Mouse (Mus musculus) cerebellum, postnatal 14 days (tissue): ENCODE measurements around the gene Taar4.

Experiments
- DNase-seq, 2 experiments: peaks; one replicate each; pipeline ENCODE4 v3.0.0; 2021; ENCODE audit warnings: mixed read lengths in 2 of 2

Gene Taar4

DNA sequence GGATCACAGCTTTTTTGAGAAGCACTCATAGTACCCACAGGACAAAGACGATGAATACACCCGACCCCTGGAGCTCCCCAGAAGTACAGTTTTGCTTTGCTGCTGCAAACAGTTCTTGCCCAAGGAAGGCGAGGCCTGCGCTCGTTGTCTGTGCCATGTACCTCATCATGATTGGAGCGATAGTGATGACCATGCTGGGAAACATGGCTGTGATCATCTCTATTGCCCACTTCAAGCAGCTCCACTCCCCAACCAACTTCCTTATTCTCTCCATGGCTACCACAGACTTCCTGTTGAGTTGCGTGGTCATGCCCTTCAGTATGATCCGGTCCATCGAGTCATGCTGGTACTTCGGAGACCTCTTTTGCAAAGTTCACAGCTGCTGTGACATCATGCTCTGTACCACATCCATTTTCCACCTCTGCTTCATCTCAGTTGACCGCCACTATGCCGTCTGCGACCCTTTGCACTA lies at the start of gene Taar4:
Taar4 (plus strand) TSS at position 51 of the 472 bp plus-strand sequence.
- DNase-seq: no peak

DNA sequence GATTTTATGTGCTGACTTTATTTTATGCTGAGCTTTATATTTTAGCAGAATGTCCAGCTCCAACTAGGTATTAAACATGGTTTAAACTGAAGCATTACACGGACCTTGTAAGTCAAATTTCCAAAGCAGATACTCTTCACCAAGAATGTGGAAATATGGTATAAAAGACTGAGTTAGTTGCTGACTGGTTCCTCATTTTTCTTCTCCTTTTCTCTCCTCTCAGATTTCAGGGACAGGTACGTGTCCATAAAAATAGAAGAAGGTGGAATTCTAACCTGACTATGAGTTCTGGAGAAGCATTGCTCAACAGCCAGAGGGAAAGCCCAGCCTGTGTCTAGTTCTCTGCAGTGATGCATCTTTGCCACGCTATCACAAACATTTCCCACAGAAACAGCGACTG lies 40.2 kb upstream of the Taar4 start, which contains the start of gene Taar1:
Taar1 (plus strand) TSS at position 301 of the 400 bp plus-strand sequence.
- DNase-seq: no peak

DNA sequence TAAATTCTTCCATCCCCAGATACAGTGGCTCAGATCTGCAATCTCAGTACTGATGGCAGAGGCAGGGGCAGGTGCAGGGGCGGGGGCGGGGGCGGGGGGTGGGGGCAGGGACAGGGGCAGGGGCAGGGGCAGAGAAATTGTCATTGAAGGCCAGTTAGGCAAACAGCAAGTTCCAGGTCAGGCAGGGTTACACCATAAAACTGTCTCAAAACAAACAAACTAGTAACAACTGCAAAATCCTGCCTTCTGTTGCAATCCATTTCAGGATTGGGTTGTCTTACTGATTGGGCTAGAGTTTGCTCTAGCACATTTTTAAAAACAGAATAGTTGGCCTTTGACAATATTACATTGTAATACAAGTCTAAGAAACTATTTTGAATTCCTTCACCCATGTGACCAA lies 37.8 kb upstream of the Taar4 start:
- DNase-seq: no peak

DNA sequence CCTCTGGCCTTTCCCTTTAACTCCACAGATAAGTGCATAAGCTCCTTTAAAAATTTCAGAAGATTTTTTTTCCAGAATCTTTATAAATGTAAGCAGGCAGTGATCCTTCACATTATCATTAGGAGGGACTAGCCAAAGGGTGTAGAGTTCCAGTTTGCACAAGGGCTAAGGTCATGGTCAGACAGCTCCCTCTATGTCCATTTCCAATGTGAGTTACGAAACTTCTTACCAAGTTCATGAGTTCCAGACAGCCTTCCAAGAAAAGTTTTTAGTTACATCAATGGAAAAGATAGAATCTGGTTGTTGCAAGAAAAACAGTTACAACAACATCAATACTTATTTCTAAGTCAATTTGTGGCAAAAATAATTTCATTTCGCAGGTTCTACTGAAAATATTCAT lies 36.4 kb upstream of the Taar4 start:
- DNase-seq: no peak

DNA sequence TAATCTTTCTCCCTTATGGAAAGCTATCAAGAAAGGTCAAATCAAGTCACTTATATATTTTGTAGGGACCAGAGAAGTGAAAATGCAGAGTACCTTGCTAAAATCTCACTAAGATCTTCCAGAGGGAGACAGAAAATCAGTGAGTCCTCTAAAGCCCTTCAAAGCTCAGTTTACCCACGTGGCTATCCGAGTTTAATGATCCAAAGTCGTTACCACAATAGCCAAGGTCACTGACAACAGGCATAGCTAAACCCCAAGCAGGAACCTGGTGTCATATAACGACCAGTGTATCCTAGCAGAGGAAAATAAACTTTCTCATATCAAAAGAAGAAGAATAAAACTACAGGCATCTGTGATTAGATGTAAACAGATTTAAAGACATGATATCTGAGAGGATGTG lies 22.7 kb upstream of the Taar4 start:
- DNase-seq: no peak

DNA sequence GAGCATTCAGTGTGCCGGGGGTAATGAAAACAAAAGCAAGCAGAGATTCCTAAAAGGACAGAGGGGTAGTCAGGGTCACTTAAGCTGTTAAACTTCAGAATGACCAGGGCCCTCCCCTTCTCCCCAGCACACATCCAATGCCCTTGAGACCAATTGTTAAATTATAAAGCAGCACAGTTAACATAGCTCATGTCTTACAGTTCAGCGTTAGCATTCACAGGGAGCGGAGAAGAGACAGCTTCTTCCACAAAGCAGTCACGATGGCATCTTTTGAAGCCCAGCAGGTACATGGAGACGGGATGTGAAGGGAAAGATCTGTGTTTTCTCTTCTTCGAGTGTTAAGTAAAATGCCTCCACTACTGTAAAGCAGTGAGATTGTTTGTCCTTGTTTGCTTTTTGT lies 22.0 kb upstream of the Taar4 start, which contains the start of gene Taar2:
Taar2 (plus strand) TSS at position 261 of the 400 bp plus-strand sequence.
- DNase-seq: no peak

DNA sequence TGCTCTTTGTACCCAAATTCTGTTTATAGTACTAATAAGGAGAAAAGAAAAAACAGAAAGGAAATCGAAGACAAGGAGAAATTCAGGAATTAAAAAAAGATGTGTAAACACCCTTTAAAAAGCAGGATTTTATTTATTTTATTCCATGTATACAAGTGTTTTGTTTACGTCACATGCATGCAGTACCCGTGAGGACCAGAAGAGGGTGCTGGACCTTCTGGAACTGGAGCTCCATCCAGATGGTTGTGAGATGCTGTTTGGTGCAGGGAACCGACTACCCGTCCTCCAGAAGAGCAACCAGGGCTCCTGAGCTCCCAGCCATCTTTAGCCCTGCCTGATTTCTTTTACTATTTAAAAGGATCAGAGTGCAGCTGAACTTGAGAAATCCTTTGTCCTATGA lies 17.8 kb upstream of the Taar4 start:
- DNase-seq: peak in 1 of 2 experiments; percentile 26

DNA sequence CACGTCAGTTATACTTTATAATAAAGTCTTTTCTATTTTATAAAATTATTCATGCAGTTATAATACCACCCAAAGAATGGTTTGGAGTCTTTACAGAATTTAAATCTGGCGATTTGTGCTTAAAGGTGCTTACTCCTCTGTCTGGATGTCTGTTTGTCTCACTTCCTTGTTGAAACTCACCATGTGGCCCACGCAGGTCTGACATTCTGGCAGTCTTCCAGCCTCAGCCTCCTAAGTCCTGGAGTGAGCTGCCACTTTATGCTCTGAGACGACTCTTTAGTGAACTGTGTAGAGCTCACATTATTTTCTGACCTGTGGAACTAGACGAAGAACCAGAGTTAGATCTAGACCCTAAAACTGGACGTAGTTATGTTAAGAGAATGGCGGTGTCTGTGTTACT lies 12.3 kb upstream of the Taar4 start:
- DNase-seq: peak; percentile 40 to 66

DNA sequence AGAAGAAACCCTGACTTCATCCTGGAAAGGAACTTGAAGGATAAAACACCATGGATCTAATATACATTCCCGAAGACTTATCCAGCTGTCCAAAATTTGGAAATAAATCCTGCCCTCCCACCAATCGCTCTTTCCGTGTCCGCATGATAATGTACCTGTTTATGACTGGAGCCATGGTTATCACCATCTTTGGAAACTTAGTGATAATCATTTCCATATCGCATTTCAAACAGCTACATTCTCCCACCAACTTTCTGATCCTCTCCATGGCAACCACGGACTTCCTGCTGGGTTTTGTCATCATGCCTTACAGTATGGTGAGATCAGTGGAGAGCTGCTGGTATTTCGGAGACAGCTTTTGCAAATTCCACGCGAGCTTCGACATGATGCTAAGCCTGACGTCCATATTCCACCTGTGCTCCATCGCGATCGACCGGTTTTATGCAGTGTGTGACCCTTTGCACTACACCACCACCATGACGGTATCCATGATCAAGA lies 10.7 kb upstream of the Taar4 start, which contains the start of gene Taar3:
Taar3 (plus strand) TSS at position 51 of the 498 bp plus-strand sequence.
- peak; percentile 44 to 51 for DNase-seq

DNA sequence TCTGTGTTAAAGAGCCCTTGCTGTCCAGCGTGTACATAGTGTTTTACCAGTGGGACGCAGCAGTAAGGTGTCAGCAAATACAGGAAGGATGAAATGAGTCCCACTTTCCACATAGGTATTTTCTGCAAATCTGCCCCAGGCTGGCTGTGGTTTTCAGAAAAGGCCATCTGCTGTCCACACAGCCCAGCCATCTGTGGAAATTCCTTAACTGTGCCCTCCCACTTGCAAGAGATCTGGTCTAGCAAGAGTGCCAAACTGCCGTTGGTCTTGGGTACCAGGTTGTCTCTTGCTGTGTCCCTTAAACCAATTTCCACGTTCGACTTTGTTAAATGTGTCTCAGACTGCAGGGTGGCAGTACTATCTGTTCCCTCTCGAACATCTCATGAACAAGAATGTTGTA lies 8.6 kb upstream of the Taar4 start:
- DNase-seq: peak; percentile 66 to 76

DNA sequence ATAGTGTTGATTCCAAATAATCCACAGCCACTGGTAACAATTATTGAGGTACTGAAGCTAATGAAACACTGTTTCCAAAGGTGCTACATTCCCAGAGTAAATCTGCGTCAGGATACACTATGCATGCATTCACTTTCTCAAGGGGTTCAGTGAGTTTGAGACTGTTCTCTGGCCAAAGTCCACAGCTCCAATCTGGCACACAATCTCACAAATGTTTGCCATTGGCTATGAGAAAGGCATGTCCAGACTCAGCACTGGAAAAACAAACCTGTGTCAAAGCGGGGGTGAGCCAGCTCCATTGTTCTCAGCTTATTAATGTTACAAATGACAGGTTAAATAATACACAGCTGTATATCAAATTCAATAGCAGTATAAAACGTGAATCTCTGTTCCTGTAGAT lies 1.2 kb upstream of the Taar4 start:
- peak; percentile 46 to 66 for DNase-seq

DNA sequence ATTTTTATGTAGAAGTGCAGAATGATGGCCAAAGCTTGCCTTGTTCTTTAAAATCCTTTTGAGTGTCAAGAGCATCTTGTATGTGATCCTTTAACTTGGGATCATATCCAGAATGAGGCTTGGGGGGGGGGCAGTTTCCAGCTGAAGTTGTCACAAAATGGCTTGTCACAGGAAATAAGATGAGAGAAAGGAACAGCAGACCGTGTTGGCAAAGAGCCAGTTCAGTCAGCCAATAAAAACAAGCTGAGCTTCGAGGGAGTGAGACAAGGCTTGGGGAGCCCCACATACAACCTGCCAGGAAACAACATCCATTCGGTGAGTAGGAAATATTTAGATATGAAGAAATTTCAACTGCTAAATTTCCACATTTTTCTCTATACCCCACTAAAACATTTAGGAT lies 3.1 kb downstream of the Taar4 start:
- peak; percentile 75 to 79 for DNase-seq

DNA sequence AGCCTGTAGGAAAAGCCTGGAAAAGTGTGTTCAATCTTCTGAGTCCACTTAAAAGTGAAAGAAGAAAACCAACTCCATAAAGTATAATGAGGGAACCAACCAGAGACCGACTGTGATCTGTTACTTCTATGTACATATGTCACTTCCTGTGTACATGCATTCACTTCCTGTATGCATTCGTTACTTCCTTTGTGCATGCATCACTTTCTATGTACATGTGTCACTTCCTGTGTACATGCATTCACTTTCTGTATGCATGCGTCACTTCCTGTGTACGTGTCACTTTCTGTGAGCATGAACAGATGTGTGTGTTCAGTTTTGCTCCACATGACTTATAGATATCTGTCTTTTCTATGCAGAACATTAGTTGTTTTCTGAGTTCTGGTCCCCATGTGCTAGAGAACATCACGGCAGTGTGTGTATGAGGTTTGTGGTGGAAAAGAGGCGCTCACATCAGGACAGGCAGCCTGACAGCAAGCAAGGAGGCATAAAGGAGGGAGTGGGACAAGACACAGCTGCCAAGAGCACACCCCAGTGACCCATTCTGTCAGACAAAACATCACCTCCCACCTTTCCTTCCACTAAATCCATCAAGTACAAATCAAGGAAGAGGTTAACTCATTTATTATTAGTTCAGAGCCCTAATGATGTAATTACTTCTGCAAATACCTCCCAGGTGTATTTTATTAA lies 4.8 kb downstream of the Taar4 start:
- DNase-seq: no peak

DNA sequence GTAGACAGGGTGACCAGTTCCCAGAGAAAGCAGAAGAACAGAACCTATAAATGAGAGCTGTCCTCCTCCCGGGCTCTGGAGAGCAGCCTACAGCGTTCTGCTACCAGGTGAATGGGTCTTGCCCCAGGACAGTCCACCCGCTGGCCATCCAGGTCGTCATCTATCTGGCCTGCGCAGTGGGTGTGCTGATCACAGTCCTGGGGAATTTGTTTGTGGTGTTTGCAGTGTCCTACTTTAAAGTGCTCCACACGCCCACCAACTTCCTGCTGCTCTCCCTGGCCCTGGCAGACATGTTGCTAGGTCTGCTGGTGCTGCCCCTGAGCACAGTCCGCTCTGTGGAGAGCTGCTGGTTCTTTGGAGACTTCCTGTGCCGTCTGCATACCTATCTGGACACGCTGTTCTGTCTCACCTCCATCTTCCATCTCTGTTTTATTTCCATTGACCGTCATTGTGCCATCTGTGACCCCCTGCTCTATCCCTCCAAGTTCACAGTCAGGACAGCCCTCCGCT lies 10.4 kb downstream of the Taar4 start, which contains the start of gene Taar5:
Taar5 (plus strand) TSS at position 51 of the 510 bp plus-strand sequence.
- no peak for DNase-seq

DNA sequence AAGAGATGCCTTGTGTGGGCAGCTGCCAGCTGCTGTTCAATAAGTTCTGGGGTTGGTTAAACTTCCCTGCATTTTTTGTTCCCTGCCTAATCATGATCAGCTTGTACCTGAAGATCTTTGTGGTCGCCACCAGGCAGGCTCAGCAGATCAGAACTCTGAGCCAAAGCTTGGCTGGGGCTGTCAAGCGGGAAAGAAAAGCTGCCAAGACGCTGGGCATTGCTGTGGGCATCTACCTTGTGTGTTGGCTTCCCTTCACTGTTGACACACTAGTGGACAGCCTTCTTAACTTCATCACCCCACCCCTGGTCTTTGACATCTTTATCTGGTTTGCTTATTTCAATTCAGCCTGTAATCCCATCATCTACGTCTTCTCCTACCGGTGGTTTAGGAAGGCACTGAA lies 11.0 kb downstream of the Taar4 start:
- DNase-seq: peak; percentile 51 to 65

DNA sequence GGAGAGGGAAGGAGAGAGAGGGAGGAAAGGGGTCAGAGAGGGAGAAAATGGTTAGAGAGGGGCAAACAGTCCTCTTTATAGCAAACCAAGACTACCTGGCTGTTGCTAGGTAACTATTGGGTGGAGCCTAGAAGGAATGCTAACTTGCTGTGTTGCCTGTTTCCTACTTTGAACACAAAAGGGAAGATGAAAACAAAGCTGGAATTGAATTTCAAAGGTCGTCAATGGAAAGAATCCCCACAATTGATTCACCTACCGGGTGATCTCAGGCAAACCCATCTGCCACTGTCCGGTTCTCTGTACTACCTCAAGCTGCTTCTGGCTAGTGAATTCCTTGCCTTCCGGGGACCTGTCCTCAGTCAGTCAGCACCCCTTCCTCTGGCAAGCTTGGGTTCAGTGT lies 17.7 kb downstream of the Taar4 start:
- no peak for DNase-seq

DNA sequence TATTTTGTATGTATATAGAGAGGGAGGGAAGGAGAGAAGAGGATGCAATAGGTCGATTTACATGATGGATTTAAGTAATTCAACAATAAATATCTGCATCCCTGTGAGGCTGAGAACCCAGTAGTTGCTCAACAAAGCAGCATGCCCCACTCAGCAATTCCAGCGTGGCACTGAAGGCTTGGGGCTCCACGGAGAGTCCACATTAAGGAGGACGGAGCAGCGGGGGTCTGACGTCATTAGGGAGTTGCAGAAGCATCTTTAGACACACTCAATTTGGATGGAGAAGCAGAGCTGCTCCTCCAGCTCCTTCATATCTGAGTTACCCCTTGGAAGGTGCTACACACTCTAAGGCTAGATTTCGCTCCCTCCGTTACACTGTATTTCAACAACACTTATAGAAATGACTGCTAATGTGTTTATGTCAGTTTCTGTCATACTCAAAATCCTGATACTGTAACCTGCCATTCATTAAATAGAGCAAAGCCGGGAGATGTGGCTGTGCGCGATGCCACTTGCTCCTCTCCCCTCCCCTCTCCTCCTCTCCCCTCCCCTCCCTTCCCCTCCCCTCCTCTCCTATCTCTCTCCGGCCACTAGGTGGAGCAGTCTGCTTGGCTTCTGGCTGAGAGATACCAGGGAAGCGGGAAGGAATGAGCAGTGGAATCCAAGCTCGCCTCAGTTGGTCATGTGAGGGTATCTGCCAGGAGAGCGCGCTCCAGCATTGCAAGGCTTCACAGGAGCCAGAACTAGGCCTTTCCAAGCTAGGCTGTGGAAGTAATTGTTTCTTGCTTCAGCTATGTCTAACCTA lies 18.8 kb downstream of the Taar4 start:
- DNase-seq: peak; percentile 88 to 91

DNA sequence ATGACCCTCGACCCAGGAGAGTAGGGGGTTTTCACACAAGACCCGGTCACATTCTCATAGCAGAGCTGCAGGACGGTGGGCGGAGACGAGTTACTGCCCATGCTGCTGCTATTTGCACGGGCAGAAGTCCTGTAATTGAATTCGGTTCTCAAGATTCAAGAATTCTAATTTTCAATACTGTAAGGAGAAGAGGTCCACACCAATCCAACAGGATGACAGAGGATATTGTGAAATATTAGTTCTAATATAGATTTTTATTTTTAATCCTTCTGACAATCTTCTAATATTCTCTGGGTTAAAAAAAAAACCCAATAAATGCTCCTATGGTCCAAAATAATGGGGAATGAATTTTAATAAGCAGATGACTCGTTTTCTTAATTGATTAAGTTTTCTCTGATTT lies 25.3 kb downstream of the Taar4 start, which contains the start of gene Taar6:
Taar6 (minus strand) TSS at position 101 of the 400 bp plus-strand sequence.
- DNase-seq: no peak

DNA sequence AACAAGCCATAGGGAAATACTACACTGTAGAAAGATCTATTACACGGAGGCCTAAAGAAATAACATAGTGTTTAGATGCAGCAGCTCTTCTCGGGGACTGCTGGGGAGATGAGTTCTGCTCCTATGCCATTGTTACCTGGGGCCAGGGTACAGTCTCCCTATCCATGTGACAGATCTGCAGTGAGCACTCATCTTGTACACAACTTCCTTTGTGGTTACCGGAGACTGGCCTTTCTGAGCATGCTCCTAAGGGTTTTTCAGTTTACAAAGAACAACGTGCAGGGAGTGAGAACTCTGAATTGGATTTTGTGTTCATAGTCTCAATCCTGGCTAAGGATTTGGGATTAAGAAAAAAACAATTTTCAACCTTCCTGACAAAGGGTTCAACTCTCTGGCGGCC lies 26.1 kb downstream of the Taar4 start:
- DNase-seq: no peak

DNA sequence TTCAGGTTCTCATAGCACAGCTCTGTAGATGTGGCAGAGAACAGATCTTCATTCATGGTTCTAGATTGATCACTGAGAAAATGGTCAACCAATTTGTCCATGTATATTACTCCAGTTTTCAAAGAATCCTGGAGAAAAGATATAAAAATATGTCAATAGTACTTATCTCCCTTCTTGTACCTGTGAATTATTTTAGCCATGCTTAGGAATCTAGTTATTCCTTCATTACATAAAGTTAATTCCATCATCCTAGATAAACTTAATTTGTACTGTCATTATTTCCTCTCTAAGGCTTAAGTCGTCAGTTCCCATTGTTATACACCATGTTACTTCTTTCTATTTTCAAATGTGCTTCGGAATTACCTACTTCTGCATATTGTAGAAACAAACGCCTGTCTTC lies 33.1 kb downstream of the Taar4 start, which contains the start of gene Taar7a:
Taar7a (minus strand) TSS at position 101 of the 400 bp plus-strand sequence.
- DNase-seq: no peak

DNA sequence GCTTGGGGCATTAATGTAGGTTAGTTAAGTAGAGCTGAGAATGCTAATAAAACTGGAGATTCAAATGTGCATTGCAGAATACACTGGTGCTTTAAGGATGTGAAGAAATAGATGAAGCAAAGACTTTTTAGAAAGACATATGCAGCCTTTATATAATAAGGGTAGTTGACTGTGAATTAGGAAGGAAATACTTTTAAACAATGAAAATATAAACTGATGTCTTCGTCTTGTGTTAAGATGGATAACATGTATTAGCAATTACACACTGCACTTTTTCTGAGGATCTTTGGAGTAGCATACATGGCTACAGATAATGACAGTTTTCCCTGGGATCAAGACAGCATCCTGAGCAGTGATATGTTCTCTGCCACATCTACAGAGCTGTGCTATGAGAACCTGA lies 39.3 kb downstream of the Taar4 start, which contains the start of gene Taar7b:
Taar7b (plus strand) TSS at position 301 of the 400 bp plus-strand sequence.
- no peak for DNase-seq

DNA sequence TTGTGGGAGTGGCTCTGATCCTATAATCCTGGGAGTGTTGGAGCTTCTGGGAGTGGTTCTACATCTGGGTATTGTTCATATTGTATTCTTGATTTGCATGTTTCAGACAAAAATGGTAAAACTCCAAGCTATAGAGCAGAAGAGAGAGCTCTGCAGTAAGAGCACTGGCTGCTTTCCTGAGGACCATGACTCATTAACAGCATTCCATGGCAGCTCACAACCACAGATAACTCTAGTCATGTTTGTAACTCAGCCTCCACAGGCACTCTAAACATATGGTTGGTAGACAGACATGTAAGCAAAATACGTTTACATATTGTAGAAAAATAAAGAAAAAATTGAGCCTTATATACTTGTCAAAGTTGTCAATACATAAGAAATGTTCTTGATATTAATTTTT lies 46.1 kb downstream of the Taar4 start:
- no peak for DNase-seq

DNA sequence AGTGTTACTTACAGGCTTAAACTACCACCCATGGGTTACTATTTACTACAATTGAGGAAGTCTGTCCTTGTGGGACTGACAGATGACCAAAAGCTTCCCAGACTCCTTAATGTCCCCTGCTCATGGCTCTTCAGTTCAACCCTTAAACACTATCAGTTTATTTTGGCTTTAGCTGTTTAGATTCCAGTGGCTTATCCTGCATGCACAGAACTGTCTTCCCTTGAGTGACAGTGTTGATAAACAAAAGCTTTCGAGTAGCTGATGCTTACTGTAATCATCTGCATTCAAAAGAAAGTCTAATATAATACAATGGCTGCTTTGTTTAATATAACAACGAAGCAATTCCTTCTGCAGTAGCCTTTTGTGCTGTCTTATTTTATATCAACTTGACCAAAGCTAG lies 46.7 kb downstream of the Taar4 start:
- no peak for DNase-seq
